Mouse (Mus musculus) embryonic facial prominence, embryonic 10.5 days (tissue): ENCODE measurements at regions not wholly inside any gene's neighbourhood (a gene's known extent, or its start where the extent isn't known, plus 50 kb on each side); places are given as distances from the start of the nearest gene placed in this dataset.

Experiments used
- DNase-seq: peaks from one replicate; pipeline ENCODE4 v3.0.0-alpha.2; 2017; ENCODE audit warnings: low spot score
- H3K27ac ChIP-seq: fragments of 300-500 bp; sonication (generic); replicated peaks from 2 replicates; pipeline ENCODE4 v1.5.1; 2016; ENCODE audit warnings: mild to moderate bottlenecking
- H3K27me3 ChIP-seq: fragments of 300-500 bp; sonication (generic); replicated peaks from 2 replicates; pipeline ENCODE4 v1.6.1; 2016; ENCODE audit warnings: low read depth, mild to moderate bottlenecking; ENCODE audit not compliant: poor library complexity, severe bottlenecking
- H3K36me3 ChIP-seq: fragments of 300-500 bp; sonication (generic); replicated peaks from 2 replicates; pipeline ENCODE4 v1.6.1; 2016; ENCODE audit warnings: mild to moderate bottlenecking, moderate library complexity
- H3K4me1 ChIP-seq: fragments of 300-500 bp; sonication (generic); 2 replicates; pipeline ENCODE4 v1.6.1; 2016
- H3K4me3 ChIP-seq: fragments of 300-500 bp; sonication (generic); 2 replicates; pipeline ENCODE4 v1.5.1; 2016; ENCODE audit warnings: mild to moderate bottlenecking, moderate library complexity
- H3K9me3 ChIP-seq: fragments of 300-500 bp; sonication (generic); 2 replicates; pipeline ENCODE4 v1.6.1; 2016; ENCODE audit warnings: mild to moderate bottlenecking
- WGBS: fragments of 180-500 bp; shearing (Covaris S2); methylation state at CpG from one replicate; pipeline ENCODE4 v1.1.7; 2016; 5-methylcytosine and 5-hydroxymethylcytosine counted together

DNA sequence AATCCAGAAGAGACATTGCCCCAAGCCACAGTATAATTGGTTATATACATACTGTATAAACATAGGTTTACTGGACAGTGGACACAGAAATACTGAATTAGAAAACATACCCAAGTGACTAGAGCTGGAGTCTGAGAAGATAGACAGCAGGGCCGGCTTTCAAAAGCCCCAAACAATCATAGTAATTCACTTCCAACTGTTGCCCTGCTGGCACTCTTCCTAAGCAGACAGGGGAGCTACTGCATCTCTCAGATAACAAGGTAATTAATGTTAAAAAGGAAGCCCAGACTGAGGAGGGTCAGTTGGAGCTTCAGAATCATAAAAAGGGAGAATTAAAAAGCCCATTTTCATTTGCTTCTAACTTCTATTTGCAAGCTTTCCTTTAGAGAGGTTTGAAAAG, 764.5 kb downstream of the Vgll3 start:
- no peaks in the 10 kb centered on the region for H3K36me3 ChIP-seq
- no peak overlapping the region for H3K4me3 ChIP-seq
- no peak overlapping the region for H3K27ac ChIP-seq
- H3K9me3 ChIP-seq = no peaks in the 10 kb centered on the region
- DNase-seq = no peak
- WGBS = 42% methylated on average over 1 of the region's 1 CpGs
- no peaks in the 10 kb centered on the region for H3K27me3 ChIP-seq
- H3K4me1 ChIP-seq = no peaks in the 10 kb centered on the region

DNA sequence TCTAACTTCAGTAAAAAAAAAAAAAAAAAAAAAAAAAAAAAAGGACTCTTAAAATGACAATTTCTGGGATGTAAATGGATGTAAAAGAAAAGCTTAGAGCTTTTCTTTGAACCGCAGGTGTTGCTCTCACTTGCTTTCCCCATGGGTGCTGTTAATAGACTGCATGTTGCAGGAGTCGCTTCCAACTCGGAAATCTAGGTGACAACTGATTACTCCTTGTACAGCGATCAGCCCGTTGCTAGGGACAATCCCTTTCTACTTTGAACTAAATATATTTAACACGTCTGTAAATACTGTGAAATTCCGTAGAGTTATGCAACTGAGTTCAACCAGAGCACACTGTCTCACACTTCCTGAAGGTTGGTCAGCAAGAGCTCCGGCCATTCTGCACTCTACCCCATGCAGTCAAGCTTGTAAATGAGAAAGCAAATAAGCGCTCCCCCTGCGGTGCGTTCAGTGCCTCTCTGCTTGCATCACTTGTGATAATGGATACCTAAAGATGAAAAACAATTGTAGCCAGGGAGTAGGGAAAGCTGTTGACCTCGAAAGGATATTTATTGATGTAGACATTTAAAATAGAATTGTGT, 770.7 kb downstream of the Vgll3 start:
- Histone ChIP-seq H3K27ac (no peak overlapping the region), H3K36me3 (no peaks in the 10 kb centered on the region), H3K27me3 (no peaks in the 10 kb centered on the region), H3K9me3 (no peaks in the 10 kb centered on the region), H3K4me1 (no peaks in the 10 kb centered on the region), H3K4me3 (no peak overlapping the region)
- peak; percentile 10 for DNase-seq
- WGBS = 15% methylated on average over 12 of the region's 12 CpGs

GRCm38 (mm10) chr16:66602211-66602610, 787.2 kb downstream of the Vgll3 start:
- no peak for DNase-seq
- no peak overlapping the region for H3K4me3 ChIP-seq
- no peak overlapping the region for H3K27ac ChIP-seq
- 56% methylated on average over 2 of the region's 2 CpGs for WGBS
- H3K27me3 ChIP-seq = no peaks in the 10 kb centered on the region
- H3K9me3 ChIP-seq = no peaks in the 10 kb centered on the region
- H3K36me3 ChIP-seq = no peaks in the 10 kb centered on the region
- H3K4me1 ChIP-seq = no peaks in the 10 kb centered on the region

DNA sequence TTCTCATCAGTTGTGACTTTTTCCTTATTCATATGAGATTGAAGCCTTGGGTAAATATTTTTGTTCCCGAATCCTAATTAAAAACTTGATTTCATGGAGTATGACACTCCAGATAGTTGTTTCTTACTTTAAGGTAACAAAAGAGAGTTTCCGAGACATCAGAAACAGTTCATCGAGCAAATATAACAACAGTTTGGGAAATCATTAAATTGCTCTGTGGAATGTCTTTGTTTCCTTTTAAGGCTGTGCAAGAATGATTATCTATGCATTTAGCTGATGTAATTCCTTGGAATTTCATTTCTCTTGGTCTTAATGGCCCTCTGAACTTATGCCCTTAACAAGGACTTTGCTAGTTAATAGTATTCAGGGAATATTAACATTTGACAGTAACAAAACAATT, 787.6 kb downstream of the Vgll3 start:
- H3K36me3 ChIP-seq = no peaks in the 10 kb centered on the region
- no peaks in the 10 kb centered on the region for H3K9me3 ChIP-seq
- H3K4me1 ChIP-seq = no peaks in the 10 kb centered on the region
- H3K27me3 ChIP-seq = no peaks in the 10 kb centered on the region
- H3K27ac ChIP-seq = no peak overlapping the region
- no peak overlapping the region for H3K4me3 ChIP-seq
- WGBS = 66% methylated on average over 3 of the region's 3 CpGs
- DNase-seq = no peak

GRCm38 (mm10) chr16:66603825-66604224, 788.8 kb downstream of the Vgll3 start:
- no peaks in the 10 kb centered on the region for H3K36me3 ChIP-seq
- no peak for DNase-seq
- H3K9me3 ChIP-seq = no peaks in the 10 kb centered on the region
- H3K27me3 ChIP-seq = no peaks in the 10 kb centered on the region
- H3K27ac ChIP-seq = no peak overlapping the region
- WGBS = 57% methylated on average over 6 of the region's 6 CpGs
- H3K4me1 ChIP-seq = no peaks in the 10 kb centered on the region
- H3K4me3 ChIP-seq = no peak overlapping the region
